16 mouse cellular contexts compared by ENCODE assay signal in genomic region chr9:108792307-108792706, GRCm38 (mm10). TPM values are rescaled to one million over a fixed set of nuclear protein-coding genes. Genes with fewer than 3 reads are reported as not detected.
DNase-seq lines count a peak whose midpoint lies in the region; ATAC-seq lines count a peak whose summit lies in the region.
"Had no signal": no experiment of that assay in that cellular context is flagged by ENCODE, and none has a peak within 500 bp of the region (broad histone marks: within the 10 kb centered on the region; RNA-seq: fewer than 3 reads in every experiment).

No protein-coding gene starts in this region.

- H3K4me2 ChIP-seq in hindbrain, embryonic 15.5 days, result 0 out of 2 replicates have a peak overlapping the region, but pooled peaks have one; percentile 6
- H3K4me2 ChIP-seq in hindbrain, embryonic 16.5 days (ENCODE audit: low read length), result no peak overlapping the region
- H3K4me2 ChIP-seq in liver, embryonic 16.5 days (ENCODE audit: low read depth, low read length), result 0 out of 2 replicates have a peak overlapping the region, but pooled peaks have one; percentile 11
- H3K4me2 ChIP-seq: heart, embryonic 15.5 days; hindbrain, embryonic 12.5 days had no signal

- no peak overlapping the region for H3K4me3 ChIP-seq in hindbrain, embryonic 15.5 days
- H3K4me3 ChIP-seq in hindbrain, embryonic 16.5 days (ENCODE audit: low read length), result no peak overlapping the region
- H3K4me3 ChIP-seq in liver, embryonic 16.5 days (ENCODE audit: low read depth, low read length), result no peak overlapping the region
- H3K4me3 ChIP-seq: erythroblast, embryonic 14.5 days; heart, embryonic 15.5 days; hindbrain, embryonic 12.5 days had no signal

- H3K9me3 ChIP-seq in hindbrain, embryonic 15.5 days, result no peaks in the 10 kb centered on the region
- no peaks in the 10 kb centered on the region for H3K9me3 ChIP-seq in hindbrain, embryonic 16.5 days (ENCODE audit: control insufficient read depth, low read length)
- no peaks in the 10 kb centered on the region for H3K9me3 ChIP-seq in liver, embryonic 16.5 days (replicated peaks; ENCODE audit: control insufficient read depth, low read length)
- H3K9me3 ChIP-seq: heart, embryonic 15.5 days; hindbrain, embryonic 12.5 days had no signal

- 82% methylated on average over 1 of the region's 1 CpGs for WGBS in hindbrain, embryonic 15.5 days
- WGBS in hindbrain, embryonic 16.5 days, result 82% methylated on average over 1 of the region's 1 CpGs
- 9% methylated on average over 1 of the region's 1 CpGs for WGBS in liver, embryonic 16.5 days (ENCODE audit: insufficient replicate concordance)

- H3K9ac ChIP-seq in hindbrain, embryonic 15.5 days, result no peak overlapping the region
- no peak overlapping the region for H3K9ac ChIP-seq in hindbrain, embryonic 16.5 days (ENCODE audit: low read depth, low read length)
- H3K9ac ChIP-seq in liver, embryonic 16.5 days (ENCODE audit: low read depth, low read length), result peak overlapping the region; percentile 29
- H3K9ac ChIP-seq: heart, embryonic 15.5 days; hindbrain, embryonic 12.5 days had no signal

- DNase-seq in A20 (ENCODE audit: low read depth, low spot score), result peak; percentile 24
- no peak for DNase-seq in spleen, postnatal 4 days (ENCODE audit: low spot score in 2 of 2)
- DNase-seq in spleen, adult 18-20 months, result no peak
- DNase-seq: cerebellum, postnatal 10 days; embryo, embryonic 11 days; left cerebral cortex, postnatal 4 days; right cerebral cortex, adult 18-20 months had no signal

- peaks cover 13% of the 10 kb centered on the region; the same call in 1 of the 2 replicates for H3K36me3 ChIP-seq in hindbrain, embryonic 15.5 days
- peaks cover 10% of the 10 kb centered on the region for H3K36me3 ChIP-seq in hindbrain, embryonic 16.5 days (ENCODE audit: control insufficient read depth, insufficient read depth, low read length)
- H3K36me3 ChIP-seq in liver, embryonic 16.5 days (ENCODE audit: control insufficient read depth, insufficient read depth), result peaks cover 7% of the 10 kb centered on the region

- no peak overlapping the region for H3K27ac ChIP-seq in hindbrain, embryonic 15.5 days (replicated peaks)
- H3K27ac ChIP-seq in hindbrain, embryonic 16.5 days (ENCODE audit: low read depth, low read length), result no peak overlapping the region
- 0 out of 2 replicates have a peak overlapping the region, but pooled peaks have one; percentile 10 for H3K27ac ChIP-seq in liver, embryonic 16.5 days (ENCODE audit: low read length)
- H3K27ac ChIP-seq: heart, embryonic 15.5 days; hindbrain, embryonic 12.5 days had no signal

- ATAC-seq in hindbrain, embryonic 15.5 days (ENCODE audit: low FRiP score, low read depth), result no peak
- no peak for ATAC-seq in hindbrain, embryonic 16.5 days
- 0 out of 2 replicates have a peak, but pooled peaks have one; percentile 19 for ATAC-seq in common myeloid progenitor, adult 5-6 weeks (replicated peaks; ENCODE audit: low read depth, poor library complexity, severe bottlenecking)
- ATAC-seq in liver, embryonic 16.5 days (ENCODE audit: low read depth), result peak; percentile 12; the same call in 1 of the 2 replicates
- ATAC-seq: forebrain, embryonic 16.5 days; intestine, embryonic 16.5 days had no signal

- H3K27me3 ChIP-seq in hindbrain, embryonic 15.5 days, result no peaks in the 10 kb centered on the region
- H3K27me3 ChIP-seq in hindbrain, embryonic 16.5 days (replicated peaks; ENCODE audit: control insufficient read depth, insufficient read depth, low read length), result no peaks in the 10 kb centered on the region
- no peaks in the 10 kb centered on the region for H3K27me3 ChIP-seq in liver, embryonic 16.5 days (ENCODE audit: control insufficient read depth, insufficient read depth, low read depth, low read length)
- H3K27me3 ChIP-seq: heart, embryonic 15.5 days; hindbrain, embryonic 12.5 days had no signal

- peaks cover 99% of the 10 kb centered on the region for H3K4me1 ChIP-seq in hindbrain, embryonic 15.5 days (replicated peaks)
- peaks cover 79% of the 10 kb centered on the region for H3K4me1 ChIP-seq in hindbrain, embryonic 16.5 days (ENCODE audit: control insufficient read depth, insufficient read depth, low read depth, low read length)
- H3K4me1 ChIP-seq in liver, embryonic 16.5 days (ENCODE audit: control insufficient read depth, low read depth, low read length), result peaks cover 67% of the 10 kb centered on the region

RNA-seq across cellular contexts. Expression of gene Ip6k2, which starts 8.7 kb away (rescaled TPM):
- 180 and 206 TPM in 2 replicates for polyA plus RNA-seq in hindbrain, embryonic 15.5 days (2015; fragmentation: Nextera tagmentation; extraction: Ambion mirVana)
- polyA plus RNA-seq in hindbrain, embryonic 16.5 days (2015; fragmentation: Nextera tagmentation; extraction: Ambion mirVana), result 178 and 185 TPM in 2 replicates
- total RNA-seq in common myeloid progenitor, adult 5-6 weeks (2017), result 52.2 and 57.5 TPM in 2 replicates
- polyA plus RNA-seq in liver, embryonic 16.5 days (2015; fragmentation: Nextera tagmentation; extraction: Ambion mirVana), result 12.4 and 13.6 TPM in 2 replicates

RNA-seq across cellular contexts. Expression of gene Nckipsd, which starts 15.9 kb away (rescaled TPM):
- 30.3 and 30.7 TPM in 2 replicates for polyA plus RNA-seq in hindbrain, embryonic 15.5 days (2015; fragmentation: Nextera tagmentation; extraction: Ambion mirVana)
- 32.2 and 35.1 TPM in 2 replicates for polyA plus RNA-seq in hindbrain, embryonic 16.5 days (2015; fragmentation: Nextera tagmentation; extraction: Ambion mirVana)
- 1.6 and 6.1 TPM in 2 replicates for total RNA-seq in common myeloid progenitor, adult 5-6 weeks (2017)
- 3.5 and 3.6 TPM in 2 replicates for polyA plus RNA-seq in liver, embryonic 16.5 days (2015; fragmentation: Nextera tagmentation; extraction: Ambion mirVana)

RNA-seq across cellular contexts. Expression of gene Celsr3, which starts 33.8 kb away (rescaled TPM):
- polyA plus RNA-seq in hindbrain, embryonic 15.5 days (2015; fragmentation: Nextera tagmentation; extraction: Ambion mirVana), result 12.7 and 14.6 TPM in 2 replicates
- polyA plus RNA-seq in hindbrain, embryonic 16.5 days (2015; fragmentation: Nextera tagmentation; extraction: Ambion mirVana), result 11.6 and 12.8 TPM in 2 replicates
- total RNA-seq in common myeloid progenitor, adult 5-6 weeks (2017), result 0.10 and 0.23 TPM in 2 replicates
- 0.16 and 0.22 TPM in 2 replicates for polyA plus RNA-seq in liver, embryonic 16.5 days (2015; fragmentation: Nextera tagmentation; extraction: Ambion mirVana)

Comparison
In these comparisons a context has a peak if more than half of its experiments do, and no peak if none do; other contexts are left out.
1. ATAC-seq: peak in common myeloid progenitor, adult 5-6 weeks (single experiment) and liver, embryonic 16.5 days (single experiment); none in hindbrain, embryonic 15.5 days (single experiment) and hindbrain, embryonic 16.5 days (single experiment).
2. RNA of gene Ip6k2, which starts 8.7 kb away (polyA plus RNA-seq): 180 to 206 TPM in hindbrain, embryonic 15.5 days and 178 to 185 TPM in hindbrain, embryonic 16.5 days; 12.4 to 13.6 TPM in liver, embryonic 16.5 days; every median in the first group is over 10 times any median in the second.
3. RNA of gene Celsr3, which starts 33.8 kb away (polyA plus RNA-seq): 12.7 to 14.6 TPM in hindbrain, embryonic 15.5 days and 11.6 to 12.8 TPM in hindbrain, embryonic 16.5 days; 0.16 to 0.22 TPM in liver, embryonic 16.5 days; every median in the first group is over 10 times any median in the second.